Mouse (Mus musculus): Measurements from ENCODE around the gene Coro2b.

The Coro2b gene

GRCm38 (mm10) chr9:62437446-62437845, 99.4 kb downstream of the Coro2b start:
- no peak for DNase-seq (ENCODE audit: low spot score)

GRCm38 (mm10) chr9:62435613-62436318, 101.1 kb downstream of the Coro2b start:
- no peak for DNase-seq (ENCODE audit: low spot score)

- DNase-seq (ENCODE audit: low spot score), result no peak
These were observed 104.4 kb downstream of the Coro2b start for GRCm38 (mm10) chr9:62432261-62433060.

GRCm38 (mm10) chr9:62430741-62431140, 106.1 kb downstream of the Coro2b start:
- DNase-seq (ENCODE audit: low spot score), result no peak

- DNase-seq (ENCODE audit: low spot score), result no peak
These were observed 109.8 kb downstream of the Coro2b start for GRCm38 (mm10) chr9:62427010-62427409.

- no peak for DNase-seq (ENCODE audit: low spot score)
These were observed 110.3 kb downstream of the Coro2b start for GRCm38 (mm10) chr9:62426531-62426930.

- no peak for DNase-seq (ENCODE audit: low spot score)
These were observed 110.8 kb downstream of the Coro2b start for GRCm38 (mm10) chr9:62426021-62426420.

- no peak for DNase-seq (ENCODE audit: low spot score)
These were observed 111.6 kb downstream of the Coro2b start for GRCm38 (mm10) chr9:62425265-62425664.

GRCm38 (mm10) chr9:62423871-62424270, 113.0 kb downstream of the Coro2b start:
- DNase-seq (ENCODE audit: low spot score), result no peak

- DNase-seq (ENCODE audit: low spot score), result no peak
These were observed 113.9 kb downstream of the Coro2b start for GRCm38 (mm10) chr9:62422926-62423325.

GRCm38 (mm10) chr9:62421911-62422310, 114.9 kb downstream of the Coro2b start:
- no peak for DNase-seq (ENCODE audit: low spot score)

- no peak for DNase-seq (ENCODE audit: low spot score)
These were observed 115.8 kb downstream of the Coro2b start for GRCm38 (mm10) chr9:62421027-62421426.

GRCm38 (mm10) chr9:62420261-62420917, 116.5 kb downstream of the Coro2b start:
- no peak for DNase-seq (ENCODE audit: low spot score)

- no peak for DNase-seq (ENCODE audit: low spot score)
These were observed 118.1 kb downstream of the Coro2b start for GRCm38 (mm10) chr9:62418742-62419141.

GRCm38 (mm10) chr9:62407357-62408146, 129.3 kb downstream of the Coro2b start:
- no peak for DNase-seq (ENCODE audit: low spot score)

GRCm38 (mm10) chr9:62406423-62407013, 130.3 kb downstream of the Coro2b start:
- DNase-seq (ENCODE audit: low spot score), result no peak

GRCm38 (mm10) chr9:62401589-62401988, 135.3 kb downstream of the Coro2b start:
- DNase-seq (ENCODE audit: low spot score), result no peak

GRCm38 (mm10) chr9:62400531-62401170, 136.2 kb downstream of the Coro2b start:
- no peak for DNase-seq (ENCODE audit: low spot score)

- no peak for DNase-seq (ENCODE audit: low spot score)
These were observed 142.7 kb downstream of the Coro2b start for GRCm38 (mm10) chr9:62394163-62394562.

GRCm38 (mm10) chr9:62393531-62393930, 143.3 kb downstream of the Coro2b start:
- no peak for DNase-seq (ENCODE audit: low spot score)

- no peak for DNase-seq (ENCODE audit: low spot score)
These were observed 147.1 kb downstream of the Coro2b start for GRCm38 (mm10) chr9:62389735-62390134.
